Mouse (Mus musculus): Measurements from ENCODE around the gene Slc6a20b. TPM values are rescaled to one million over a fixed set of nuclear protein-coding genes. Genes with fewer than 3 reads are reported as not detected.
"Not testable (repeated sequence)": the region's sequence is repeated elsewhere in the genome, so short reads cannot be mapped to it uniquely, and the experiment has no call there.

Slc6a20b gene
- total RNA-seq (2021): under 1 TPM; 0.61 to 0.75 TPM

GRCm38 (mm10) chr9:123632281-123632680 lies at the start of gene Slc6a20b:
Gene Slc6a20b (minus strand): TSS chr9:123632565.
- intact Hi-C loops (cut with DNase I): loop anchor here (10.0 kb wide), 1 partner anchor 73 kb away; no protein-coding TSS in a partner anchor
- DNase-seq (ENCODE audit: extremely low spot score in 1 of 2, low spot score in 2 of 2): no peak

DNA sequence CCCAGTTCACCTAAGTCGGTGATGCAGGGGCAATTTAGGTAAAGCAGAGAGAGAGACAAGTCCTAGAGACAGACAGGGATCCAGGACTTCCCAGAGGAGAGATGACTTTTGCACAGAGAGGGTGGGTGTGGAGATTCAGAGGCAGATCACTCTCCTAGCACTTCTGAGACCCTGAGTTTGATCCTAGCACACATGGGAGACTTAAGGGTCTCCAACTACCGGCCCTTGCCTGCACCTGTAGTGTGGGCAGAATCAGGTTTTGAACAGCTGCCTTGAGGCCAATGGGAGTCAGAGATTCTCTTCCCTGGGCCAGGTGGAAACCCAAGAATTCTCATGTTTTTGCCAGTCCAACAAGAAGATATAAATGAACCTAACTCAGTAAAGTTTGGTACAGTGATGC lies 46.8 kb upstream of the Slc6a20b start:
- DNase-seq (ENCODE audit: extremely low spot score in 1 of 2, low spot score in 2 of 2): no peak

GRCm38 (mm10) chr9:123678327-123679105 lies 46.2 kb upstream of the Slc6a20b start, which contains the start of the genes Ccr9 and Slc6a20a:
Gene Ccr9 (plus strand): TSS chr9:123678439.
Gene Slc6a20a (minus strand): TSS chr9:123678885.
- intact Hi-C loops (cut with DNase I): no loop called here
- peak in 1 of 2 experiments; percentile 49 for DNase-seq (ENCODE audit: extremely low spot score in 1 of 2, low spot score in 2 of 2)

More for the DNA sequence above, 46.8 kb upstream of the Slc6a20b start:
- intact Hi-C loops (cut with DNase I): no loop called here

DNA sequence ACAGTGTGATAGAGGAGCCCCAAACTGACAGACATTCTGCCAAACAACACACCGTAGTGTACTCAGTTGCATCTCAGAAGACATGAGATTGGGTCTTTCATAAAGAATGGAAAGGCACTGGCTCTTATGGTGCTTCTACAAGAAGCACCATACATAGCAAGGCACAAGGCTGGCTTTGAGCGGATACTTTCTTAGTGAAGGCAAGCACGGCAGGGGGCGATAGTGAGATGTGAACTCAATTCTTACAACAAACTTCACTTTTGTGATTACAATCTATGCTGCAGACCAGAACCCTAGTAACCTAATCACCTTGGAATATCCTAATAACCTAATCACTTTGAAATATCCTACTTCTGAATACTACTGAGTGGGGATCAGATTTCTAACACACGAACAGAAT lies 33.3 kb upstream of the Slc6a20b start:
- intact Hi-C loops (cut with DNase I): no loop called here

DNA sequence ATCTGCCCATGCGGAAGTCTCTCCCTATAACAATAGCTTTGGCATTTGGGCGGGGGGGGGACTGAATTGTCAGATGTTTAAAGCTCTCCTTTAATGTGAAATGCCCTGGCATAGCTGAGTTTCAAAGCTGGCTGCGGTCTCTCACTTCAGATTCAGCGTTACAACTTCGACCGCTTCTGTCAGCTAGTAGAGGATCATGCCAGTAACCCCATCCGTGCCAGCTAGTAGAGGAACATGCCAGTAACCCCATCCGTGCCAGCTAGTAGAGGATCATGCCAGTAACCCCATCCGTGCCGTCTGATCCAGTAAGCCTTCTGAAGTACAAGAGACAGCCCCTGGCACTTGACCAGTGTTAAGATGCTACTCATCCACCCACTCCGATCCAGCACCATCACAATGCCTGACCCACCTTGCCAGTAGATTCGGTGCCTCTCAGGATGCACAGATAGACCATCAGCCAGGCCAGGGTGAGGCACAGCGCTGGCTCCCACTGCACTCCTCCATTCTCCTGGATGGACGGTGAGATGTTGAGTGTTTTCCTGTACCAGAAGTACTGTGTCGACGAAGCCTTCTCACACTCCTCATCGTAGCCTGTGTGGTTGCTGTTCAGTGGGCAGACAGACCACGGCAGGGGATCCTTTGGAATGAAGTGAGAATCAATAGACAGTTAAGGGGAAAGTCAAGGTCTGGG lies 27.8 kb upstream of the Slc6a20b start:
- DNase-seq (ENCODE audit: extremely low spot score in 1 of 2, low spot score in 2 of 2); intact Hi-C loops (cut with DNase I): not testable (repeated sequence)

More for the DNA sequence above, 33.3 kb upstream of the Slc6a20b start:
- peak in 1 of 2 experiments; percentile 55 for DNase-seq (ENCODE audit: extremely low spot score in 1 of 2, low spot score in 2 of 2)

- intact Hi-C loops (cut with DNase I): no loop called here
- DNase-seq (ENCODE audit: extremely low spot score in 1 of 2, low spot score in 2 of 2): no peak
Measured at GRCm38 (mm10) chr9:123658981-123659380, 26.6 kb upstream of the Slc6a20b start.

- intact Hi-C loops (cut with DNase I): no loop called here
- no peak for DNase-seq (ENCODE audit: extremely low spot score in 1 of 2, low spot score in 2 of 2)
Measured at GRCm38 (mm10) chr9:123657457-123657856, 25.1 kb upstream of the Slc6a20b start.

GRCm38 (mm10) chr9:123651369-123651768 lies 19.0 kb upstream of the Slc6a20b start:
- DNase-seq (ENCODE audit: extremely low spot score in 1 of 2, low spot score in 2 of 2): no peak
- intact Hi-C loops (cut with DNase I): no loop called here

GRCm38 (mm10) chr9:123649785-123650511 lies 17.6 kb upstream of the Slc6a20b start:
- intact Hi-C loops (cut with DNase I): no loop called here
- DNase-seq (ENCODE audit: extremely low spot score in 1 of 2, low spot score in 2 of 2): no peak

- intact Hi-C loops (cut with DNase I): no loop called here
- no peak for DNase-seq (ENCODE audit: extremely low spot score in 1 of 2, low spot score in 2 of 2)
Measured at GRCm38 (mm10) chr9:123640106-123640505, 7.7 kb upstream of the Slc6a20b start.

DNA sequence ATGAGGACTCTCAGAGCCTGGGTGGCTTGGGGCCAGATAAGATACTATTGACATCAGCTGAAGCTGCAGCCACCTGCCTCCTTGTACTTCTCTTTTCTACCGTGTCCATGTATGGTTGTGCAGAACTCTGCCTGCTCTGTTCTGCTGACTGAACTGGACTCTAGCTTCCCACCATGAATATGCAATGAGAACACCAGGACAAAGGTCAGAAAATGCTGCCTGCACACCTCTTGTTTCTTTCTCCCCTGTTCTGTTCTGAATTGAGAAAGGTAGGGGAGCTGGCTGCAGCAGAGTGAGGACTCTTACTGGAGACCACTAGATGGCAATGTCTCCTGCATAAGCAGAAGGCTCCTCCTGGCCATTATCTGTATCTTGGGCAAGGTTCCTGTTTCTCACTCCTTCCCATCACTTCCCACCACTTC lies 6.3 kb upstream of the Slc6a20b start:
- peak in 1 of 2 experiments; percentile 25 for DNase-seq (ENCODE audit: extremely low spot score in 1 of 2, low spot score in 2 of 2)
- intact Hi-C loops (cut with DNase I): loop anchor here (5.0 to 10.0 kb wide), 2 partner anchors 66 to 159 kb away; no protein-coding TSS in a partner anchor

- DNase-seq (ENCODE audit: extremely low spot score in 1 of 2, low spot score in 2 of 2): no peak
- intact Hi-C loops (cut with DNase I): loop anchor here (5.0 to 10.0 kb wide), 2 partner anchors 67 to 159 kb away; no protein-coding TSS in a partner anchor
Measured at GRCm38 (mm10) chr9:123638231-123638630, 5.9 kb upstream of the Slc6a20b start.

GRCm38 (mm10) chr9:123636771-123637170 lies 4.4 kb upstream of the Slc6a20b start:
- DNase-seq (ENCODE audit: extremely low spot score in 1 of 2, low spot score in 2 of 2): peak in 1 of 2 experiments; percentile 27
- intact Hi-C loops (cut with DNase I): loop anchor here (5.0 to 10.0 kb wide), 2 partner anchors 68 to 161 kb away; no protein-coding TSS in a partner anchor

- DNase-seq (ENCODE audit: extremely low spot score in 1 of 2, low spot score in 2 of 2): no peak
- intact Hi-C loops (cut with DNase I): loop anchor here (10.0 kb wide), 1 partner anchor 72 kb away; no protein-coding TSS in a partner anchor
Measured at GRCm38 (mm10) chr9:123632993-123633392, 628 bp upstream of the Slc6a20b start.

DNA sequence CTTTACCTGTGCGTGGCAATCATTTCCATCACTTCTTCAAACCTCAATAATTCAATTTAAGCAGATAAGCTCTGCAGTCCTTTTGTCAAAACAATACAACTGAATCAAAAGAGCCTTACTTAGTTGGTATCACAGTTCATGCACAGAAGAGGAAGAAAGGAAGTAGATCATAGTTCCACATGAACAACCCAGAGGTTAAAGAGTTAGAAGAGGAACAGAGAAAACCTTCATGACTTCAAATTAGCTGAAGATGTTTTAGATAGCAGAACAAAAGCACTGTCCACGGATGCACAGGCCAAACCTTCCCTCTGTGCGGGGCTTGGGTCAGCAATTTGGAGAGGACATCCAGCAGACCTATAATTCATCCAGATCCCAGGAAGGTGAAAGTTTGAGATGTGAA lies 699 bp downstream of the Slc6a20b start:
- DNase-seq (ENCODE audit: extremely low spot score in 1 of 2, low spot score in 2 of 2): no peak
- intact Hi-C loops (cut with DNase I): loop anchor here (10.0 kb wide), 1 partner anchor 73 kb away; no protein-coding TSS in a partner anchor

GRCm38 (mm10) chr9:123625821-123626220 lies 6.5 kb downstream of the Slc6a20b start:
- DNase-seq (ENCODE audit: extremely low spot score in 1 of 2, low spot score in 2 of 2): peak in 1 of 2 experiments; percentile 21
- intact Hi-C loops (cut with DNase I): no loop called here

DNA sequence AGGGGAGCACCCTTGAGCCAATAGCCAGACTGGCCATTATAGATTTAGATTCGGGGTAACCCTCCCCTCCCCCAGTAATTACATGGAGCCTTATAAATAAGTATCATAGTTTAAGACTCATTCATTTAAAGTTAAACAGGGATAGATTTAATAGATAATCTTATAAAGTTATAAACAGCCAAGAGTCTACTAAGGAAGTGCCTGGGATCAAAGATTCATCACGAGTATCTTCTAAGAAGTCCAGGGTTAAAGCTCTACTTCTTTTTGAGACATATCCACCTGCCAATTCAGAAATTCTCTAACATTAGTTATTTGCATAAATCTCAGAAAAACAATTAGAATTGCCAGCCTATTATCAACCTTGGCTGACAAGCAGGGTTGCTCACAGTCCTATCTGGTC lies 7.6 kb downstream of the Slc6a20b start:
- intact Hi-C loops (cut with DNase I): no loop called here
- no peak for DNase-seq (ENCODE audit: extremely low spot score in 1 of 2, low spot score in 2 of 2)

GRCm38 (mm10) chr9:123620311-123621098 lies 11.9 kb downstream of the Slc6a20b start:
- no peak for DNase-seq (ENCODE audit: extremely low spot score in 1 of 2, low spot score in 2 of 2)
- intact Hi-C loops (cut with DNase I): no loop called here

Data from left cerebral cortex, postnatal 10 days (tissue).